Mouse (Mus musculus) liver, embryonic 15.5 days (tissue): ENCODE measurements at regions not wholly inside any gene's neighbourhood (a gene's known extent, or its start where the extent isn't known, plus 50 kb on each side); places are given as distances from the start of the nearest gene placed in this dataset.

Experiments
- ATAC-seq: fragments of 200-750 bp; cut with Nextera tagmentation; 2 replicates; pipeline ENCODE4 v1.8.0; 2017; ENCODE audit warnings: moderate number of reproducible peaks, mild to moderate bottlenecking, moderate library complexity; ENCODE audit not compliant: insufficient read depth
- H3K27ac ChIP-seq: fragments of 300-500 bp; sonication (generic); replicated peaks from 2 replicates; pipeline ENCODE4 v1.5.1; 2015; ENCODE audit warnings: mild to moderate bottlenecking, inconsistent platforms
- H3K27me3 ChIP-seq: fragments of 300-500 bp; sonication (generic); 2 replicates; pipeline ENCODE4 v1.6.1; 2015; ENCODE audit warnings: mild to moderate bottlenecking, inconsistent platforms
- H3K36me3 ChIP-seq: fragments of 300-500 bp; sonication (generic); replicated peaks from 2 replicates; pipeline ENCODE4 v1.6.1; 2015; ENCODE audit warnings: moderate library complexity, mild to moderate bottlenecking, inconsistent platforms
- H3K4me1 ChIP-seq: fragments of 300-500 bp; sonication (generic); replicated peaks from 2 replicates; pipeline ENCODE4 v1.6.1; 2015; ENCODE audit warnings: inconsistent platforms
- H3K4me2 ChIP-seq: fragments of 300-500 bp; sonication (generic); 2 replicates; pipeline ENCODE4 v1.6.1; 2015; ENCODE audit warnings: moderate library complexity, mild to moderate bottlenecking, inconsistent platforms
- H3K4me3 ChIP-seq: fragments of 300-500 bp; sonication (generic); replicated peaks from 2 replicates; pipeline ENCODE4 v1.5.1; 2015; ENCODE audit warnings: mild to moderate bottlenecking, inconsistent platforms
- H3K9ac ChIP-seq: fragments of 300-500 bp; sonication (generic); 2 replicates; pipeline ENCODE4 v1.6.1; 2015; ENCODE audit warnings: moderate library complexity, mild to moderate bottlenecking, inconsistent platforms
- H3K9me3 ChIP-seq: fragments of 300-500 bp; sonication (generic); replicated peaks from 2 replicates; pipeline ENCODE4 v1.6.1; 2016; ENCODE audit warnings: inconsistent platforms
- WGBS: fragments of 180-500 bp; shearing (Covaris S2); methylation state at CpG from one replicate; pipeline ENCODE4 v1.1.7; 2015; ENCODE audit warnings: mixed read lengths; ENCODE audit not compliant: insufficient replicate concordance; 5-methylcytosine and 5-hydroxymethylcytosine counted together

DNA sequence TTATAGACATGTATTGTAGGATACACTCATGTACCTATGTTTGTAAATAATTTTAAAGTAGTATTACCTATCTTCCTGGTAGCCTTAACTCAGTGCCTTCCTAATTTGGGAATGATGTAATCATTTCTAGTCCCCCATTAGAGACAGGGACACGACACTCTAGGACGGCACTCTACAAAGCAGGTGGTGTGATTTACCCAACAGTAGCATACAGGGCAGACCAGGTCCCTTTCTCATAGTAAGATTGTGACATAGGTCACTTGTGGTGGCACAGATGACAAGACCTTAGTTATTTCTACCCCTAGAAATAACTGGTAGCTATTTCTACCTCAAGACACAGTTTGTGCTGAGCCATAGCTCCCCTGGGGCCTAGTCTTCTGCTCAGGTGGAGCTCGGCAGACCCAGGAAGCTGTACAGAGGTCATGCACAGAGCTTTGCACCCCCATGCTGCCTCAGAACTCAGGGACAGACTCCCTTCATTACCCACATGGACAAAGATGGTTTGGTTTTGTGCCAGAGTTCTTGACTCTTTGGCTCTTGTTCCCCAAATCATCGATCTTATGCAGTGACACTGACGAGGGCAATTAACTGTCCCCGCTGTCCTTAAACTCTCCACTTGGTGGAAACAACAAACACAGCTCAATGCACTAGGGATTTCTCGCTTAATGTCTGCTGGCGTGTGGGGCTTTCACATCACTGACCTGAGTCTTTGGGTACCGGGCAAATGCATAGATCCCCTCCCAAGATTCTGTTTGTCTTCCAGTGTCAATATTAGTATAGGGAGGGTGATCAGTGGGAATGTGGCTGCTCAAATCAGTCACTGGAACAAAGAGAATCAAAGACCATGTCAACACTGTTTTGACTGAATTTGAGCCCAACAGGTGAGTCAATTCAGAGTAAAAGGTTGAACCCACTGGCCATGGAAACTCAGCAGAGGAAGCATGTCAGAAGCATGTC is 108.5 kb upstream of the Cox10 start:
- peak; percentile 66 for ATAC-seq
- H3K36me3 ChIP-seq, result no peaks in the 10 kb centered on the region
- 0 out of 2 replicates have a peak, but pooled peaks cover 3% of the 10 kb centered on the region for H3K4me1 ChIP-seq
- H3K9me3 ChIP-seq, result no peaks in the 10 kb centered on the region
- no peaks in the 10 kb centered on the region for H3K27me3 ChIP-seq
- no peak overlapping the region for H3K4me3 ChIP-seq
- H3K4me2 ChIP-seq, result no peak overlapping the region
- H3K9ac ChIP-seq, result no peak overlapping the region
- WGBS, result 53% methylated on average over 9 of the region's 9 CpGs
- H3K27ac ChIP-seq, result no peak overlapping the region

DNA sequence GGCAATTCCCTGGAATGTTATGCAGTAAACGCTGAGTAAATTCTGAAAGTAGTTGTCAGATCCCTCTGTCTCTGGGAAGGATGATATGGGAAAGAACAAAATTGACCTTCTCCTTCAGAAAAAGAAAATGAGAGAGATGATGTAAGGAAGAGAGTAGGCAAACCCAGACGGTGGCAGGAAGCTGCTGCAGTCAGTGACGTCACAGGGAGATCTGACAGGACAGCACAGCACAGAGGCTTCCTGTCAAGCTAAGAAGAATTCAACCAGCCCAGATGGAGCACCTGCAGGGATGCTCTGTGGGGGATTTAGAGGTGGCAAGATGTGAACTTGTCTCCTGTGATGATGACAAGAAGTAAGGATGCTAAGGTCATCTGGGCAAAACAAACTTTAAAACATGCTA is 107.7 kb upstream of the Cox10 start:
- Histone ChIP-seq H3K4me2 (no peak overlapping the region), H3K4me3 (no peak overlapping the region), H3K27me3 (no peaks in the 10 kb centered on the region), H3K36me3 (no peaks in the 10 kb centered on the region), H3K4me1 (0 out of 2 replicates have a peak, but pooled peaks cover 3% of the 10 kb centered on the region), H3K27ac (no peak overlapping the region), H3K9me3 (no peaks in the 10 kb centered on the region), H3K9ac (no peak overlapping the region)
- WGBS, result 32% methylated on average over 3 of the region's 3 CpGs
- ATAC-seq, result no peak

DNA sequence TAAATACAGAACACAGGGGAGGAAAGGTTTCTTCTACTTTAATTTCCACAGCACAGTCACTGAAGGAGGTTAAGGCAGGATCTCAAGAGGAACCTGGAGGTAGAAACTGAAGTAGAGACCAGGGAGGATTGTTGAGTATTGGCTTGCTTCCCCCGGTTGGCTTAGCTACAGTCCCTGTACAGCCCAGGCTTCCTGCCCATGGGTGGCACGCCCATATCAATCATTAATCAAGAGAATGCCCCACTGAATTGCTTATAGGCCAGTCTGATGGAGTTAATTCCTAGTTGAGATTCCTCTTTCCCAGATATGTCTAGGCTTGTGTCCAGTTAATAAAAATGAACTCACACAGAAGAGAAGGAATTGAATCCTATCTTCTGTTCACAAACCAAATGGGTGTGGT is 107.3 kb upstream of the Cox10 start:
- H3K27ac ChIP-seq, result no peak overlapping the region
- H3K9me3 ChIP-seq, result no peaks in the 10 kb centered on the region
- no peaks in the 10 kb centered on the region for H3K36me3 ChIP-seq
- no peaks in the 10 kb centered on the region for H3K27me3 ChIP-seq
- H3K9ac ChIP-seq, result no peak overlapping the region
- H3K4me1 ChIP-seq, result 0 out of 2 replicates have a peak, but pooled peaks cover 3% of the 10 kb centered on the region
- WGBS, result 32% methylated on average over 2 of the region's 2 CpGs
- H3K4me2 ChIP-seq, result no peak overlapping the region
- no peak overlapping the region for H3K4me3 ChIP-seq
- ATAC-seq, result no peak

DNA sequence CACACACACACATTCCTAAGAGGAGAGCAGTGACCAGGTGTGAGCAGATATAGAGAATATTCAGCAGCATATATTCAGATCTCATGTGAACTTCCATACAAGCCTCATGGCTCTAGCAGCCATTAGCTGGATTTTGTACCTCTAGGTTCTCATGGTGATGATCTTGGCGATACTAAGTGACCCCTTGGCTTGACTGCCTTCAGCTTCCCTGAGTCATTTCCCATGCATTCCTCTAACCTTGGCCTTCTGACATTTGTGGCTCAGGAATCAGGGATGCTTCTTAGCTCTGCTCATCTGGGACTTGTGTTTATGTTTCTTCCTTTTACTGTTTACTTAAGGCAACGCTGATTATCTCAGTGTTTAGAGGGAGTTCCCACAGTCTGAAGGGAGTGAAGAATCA is 100.8 kb upstream of the Cox10 start:
- no peaks in the 10 kb centered on the region for H3K27me3 ChIP-seq
- no peak overlapping the region for H3K9ac ChIP-seq
- H3K4me1 ChIP-seq, result no peaks in the 10 kb centered on the region
- H3K27ac ChIP-seq, result no peak overlapping the region
- no peak overlapping the region for H3K4me2 ChIP-seq
- no peak for ATAC-seq
- no peak overlapping the region for H3K4me3 ChIP-seq
- no peaks in the 10 kb centered on the region for H3K36me3 ChIP-seq
- no peaks in the 10 kb centered on the region for H3K9me3 ChIP-seq
- WGBS, result 20% methylated on average over 2 of the region's 2 CpGs

DNA sequence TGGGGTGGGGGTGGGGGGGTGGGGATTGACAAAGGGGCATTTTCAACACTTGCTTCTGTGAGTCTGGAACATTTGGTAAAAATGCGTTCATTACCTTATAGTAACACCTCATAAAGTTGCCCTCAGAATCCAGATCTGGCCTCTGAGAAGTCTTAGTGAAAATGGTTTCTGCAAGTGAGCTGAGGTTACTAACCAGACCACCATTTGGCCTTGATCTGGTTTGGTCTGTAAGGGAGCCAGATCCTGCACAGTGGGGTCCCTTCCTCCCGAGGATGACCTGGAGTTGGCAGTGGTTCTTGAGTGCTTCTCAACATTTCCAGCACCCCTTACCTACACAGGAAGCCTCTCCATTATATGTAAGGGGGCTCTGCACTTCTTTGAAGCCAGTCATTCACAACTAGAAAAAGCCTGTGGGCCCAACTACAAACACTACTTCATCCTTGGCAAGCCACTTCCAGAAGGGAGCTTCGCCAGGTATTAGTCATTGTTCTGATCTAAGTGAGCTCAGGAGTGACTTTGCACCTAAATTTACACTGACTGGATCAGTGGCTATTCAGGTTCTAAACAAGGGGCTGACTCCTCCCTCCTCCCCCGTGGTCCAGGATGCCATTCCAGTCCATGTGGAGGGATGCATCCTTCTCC is 94.3 kb upstream of the Cox10 start:
- no peak for ATAC-seq
- no peaks in the 10 kb centered on the region for H3K9me3 ChIP-seq
- H3K9ac ChIP-seq, result no peak overlapping the region
- no peaks in the 10 kb centered on the region for H3K27me3 ChIP-seq
- no peak overlapping the region for H3K4me2 ChIP-seq
- H3K4me1 ChIP-seq, result no peaks in the 10 kb centered on the region
- H3K27ac ChIP-seq, result no peak overlapping the region
- WGBS, result 46% methylated on average over 4 of the region's 4 CpGs
- no peaks in the 10 kb centered on the region for H3K36me3 ChIP-seq
- H3K4me3 ChIP-seq, result no peak overlapping the region

DNA sequence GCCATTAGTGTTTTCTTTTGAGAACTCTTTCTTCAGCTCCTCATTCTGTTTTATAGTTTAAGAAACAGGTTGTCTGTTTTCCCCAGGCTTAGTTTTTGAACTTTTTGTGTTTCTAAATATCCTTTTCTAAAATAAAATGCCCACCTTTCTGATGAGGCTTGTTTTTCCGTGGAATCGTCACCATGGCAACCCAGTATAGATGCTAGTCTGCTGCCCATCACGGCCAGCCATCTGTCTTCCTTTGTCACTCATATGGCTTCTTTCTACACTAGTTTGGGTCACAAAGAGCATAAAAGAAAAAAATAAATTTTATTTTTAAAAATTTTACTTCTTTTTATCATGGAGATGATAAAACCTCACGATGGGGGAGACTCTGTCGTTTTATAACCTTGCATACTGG is 93.7 kb upstream of the Cox10 start:
- Histone ChIP-seq H3K27ac (no peak overlapping the region), H3K9me3 (no peaks in the 10 kb centered on the region)
- ATAC-seq, result no peak

DNA sequence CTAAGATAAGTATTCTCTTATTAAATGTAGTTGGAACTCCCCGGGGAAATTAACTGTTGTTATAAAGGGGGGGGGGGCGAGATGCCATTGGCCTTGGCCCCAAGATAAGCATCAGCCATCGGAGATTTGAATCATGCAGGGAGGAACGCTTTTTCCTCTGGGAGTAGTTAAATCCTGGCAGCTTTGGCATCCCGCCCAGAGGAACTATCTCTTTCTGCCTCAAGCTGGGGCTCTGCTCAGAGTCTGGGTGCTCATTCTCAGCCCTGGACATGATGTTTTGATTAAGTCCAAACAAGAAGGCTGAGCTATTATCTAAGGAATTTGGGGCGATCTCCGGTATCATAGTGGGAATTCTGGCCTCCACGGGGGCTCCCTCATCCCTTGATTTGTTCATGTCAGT is 89.4 kb upstream of the Cox10 start:
- H3K4me3 ChIP-seq, result no peak overlapping the region
- no peaks in the 10 kb centered on the region for H3K27me3 ChIP-seq
- no peaks in the 10 kb centered on the region for H3K9me3 ChIP-seq
- no peak overlapping the region for H3K27ac ChIP-seq
- H3K9ac ChIP-seq, result no peak overlapping the region
- 61% methylated on average over 8 of the region's 8 CpGs for WGBS
- H3K4me2 ChIP-seq, result no peak overlapping the region
- no peaks in the 10 kb centered on the region for H3K4me1 ChIP-seq
- no peaks in the 10 kb centered on the region for H3K36me3 ChIP-seq
- no peak for ATAC-seq

More for the DNA sequence above, 93.7 kb upstream of the Cox10 start:
- no peak overlapping the region for H3K9ac ChIP-seq
- 47% methylated on average over 5 of the region's 5 CpGs for WGBS
- no peak overlapping the region for H3K4me2 ChIP-seq
- H3K4me1 ChIP-seq, result no peaks in the 10 kb centered on the region
- H3K4me3 ChIP-seq, result no peak overlapping the region
- H3K36me3 ChIP-seq, result no peaks in the 10 kb centered on the region
- no peaks in the 10 kb centered on the region for H3K27me3 ChIP-seq

DNA sequence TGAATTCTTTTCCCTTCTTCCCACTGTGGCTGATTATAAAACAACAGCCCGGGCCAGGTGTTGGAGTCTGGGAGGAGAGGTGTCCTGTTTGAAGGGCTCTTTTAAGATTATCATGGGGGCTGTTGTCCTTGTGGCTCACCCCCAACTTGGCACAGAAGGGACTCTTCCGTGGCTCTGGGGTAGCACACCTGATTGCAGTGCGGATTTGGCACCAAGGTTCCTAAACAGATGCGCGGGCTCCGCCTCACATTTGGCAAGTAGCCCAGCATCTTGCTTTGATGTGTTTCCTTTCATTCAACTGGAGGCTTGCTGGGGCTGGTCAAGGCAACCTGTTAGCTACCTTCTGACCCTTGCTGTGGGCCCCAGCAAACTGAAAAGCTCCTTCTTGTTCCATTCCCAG is 85.5 kb upstream of the Cox10 start:
- Histone ChIP-seq H3K27me3 (no peaks in the 10 kb centered on the region), H3K4me1 (no peaks in the 10 kb centered on the region), H3K4me3 (no peak overlapping the region), H3K36me3 (no peaks in the 10 kb centered on the region), H3K27ac (no peak overlapping the region), H3K4me2 (no peak overlapping the region), H3K9me3 (no peaks in the 10 kb centered on the region), H3K9ac (no peak overlapping the region)
- ATAC-seq, result no peak
- WGBS, result 62% methylated on average over 6 of the region's 6 CpGs

DNA sequence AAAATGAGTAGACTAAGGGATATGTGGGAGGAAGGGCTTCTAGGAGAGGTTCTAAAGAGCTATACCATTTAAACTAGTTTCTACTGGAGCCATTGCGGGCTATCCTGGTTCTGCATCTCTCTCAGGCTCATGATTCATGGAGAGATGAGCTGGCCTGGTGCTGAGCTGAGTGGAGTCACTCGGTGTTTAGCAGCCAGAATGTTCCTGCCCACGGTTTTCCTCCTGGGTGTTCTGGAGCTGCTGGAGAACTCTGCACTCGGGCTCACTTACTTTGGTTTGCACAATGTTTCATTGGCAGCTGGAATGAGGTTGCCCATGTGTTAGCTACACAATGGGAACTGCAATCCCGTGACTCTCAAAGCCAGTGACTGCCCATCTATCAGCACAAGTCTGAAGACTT is 79.0 kb upstream of the Cox10 start:
- no peak overlapping the region for H3K4me2 ChIP-seq
- H3K27ac ChIP-seq, result no peak overlapping the region
- no peak overlapping the region for H3K4me3 ChIP-seq
- no peaks in the 10 kb centered on the region for H3K4me1 ChIP-seq
- WGBS, result 56% methylated on average over 5 of the region's 5 CpGs
- H3K27me3 ChIP-seq, result no peaks in the 10 kb centered on the region
- no peak overlapping the region for H3K9ac ChIP-seq
- no peaks in the 10 kb centered on the region for H3K9me3 ChIP-seq
- no peaks in the 10 kb centered on the region for H3K36me3 ChIP-seq
- no peak for ATAC-seq

DNA sequence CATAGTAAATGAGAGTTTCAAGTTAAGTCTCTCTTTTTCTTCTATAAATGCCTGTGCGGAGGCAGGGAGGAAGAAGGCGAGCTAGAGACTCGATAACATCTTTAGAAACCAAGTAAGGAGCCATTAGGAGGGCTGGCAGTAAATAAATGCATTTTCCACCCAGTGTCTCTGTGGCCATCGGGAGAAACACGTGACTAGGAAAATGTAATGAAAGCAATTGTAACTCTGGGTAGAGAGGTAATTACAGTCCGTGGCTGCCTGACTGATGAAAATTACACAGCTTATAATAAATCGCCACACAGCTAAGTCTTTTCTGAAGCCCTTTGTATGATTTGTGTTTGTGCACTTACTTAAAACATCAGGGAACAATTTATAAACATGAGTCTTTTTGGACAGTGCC is 77.4 kb upstream of the Cox10 start:
- ATAC-seq, result no peak

DNA sequence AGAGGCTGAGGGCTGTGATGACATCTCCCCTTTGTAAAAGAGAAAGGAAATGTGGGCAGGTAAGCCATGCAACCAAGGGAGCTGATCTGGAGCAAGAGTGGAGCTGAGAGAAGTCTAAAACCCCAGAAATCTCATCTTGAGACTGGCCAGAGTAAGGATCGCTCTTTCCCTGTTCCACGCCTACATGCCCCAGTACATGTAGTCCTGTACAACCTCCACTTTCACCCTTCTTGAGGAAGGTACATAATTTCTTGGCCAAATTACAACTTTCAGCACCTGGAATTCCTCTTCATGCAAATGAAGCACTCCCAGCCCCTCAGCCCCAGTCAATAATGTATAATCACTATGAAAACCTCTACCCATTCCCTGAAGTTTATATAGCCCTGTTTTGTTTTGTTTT is 60.2 kb upstream of the Cox10 start:
- Histone ChIP-seq H3K4me2 (no peak overlapping the region), H3K27ac (no peak overlapping the region), H3K4me1 (no peaks in the 10 kb centered on the region), H3K9ac (no peak overlapping the region), H3K9me3 (no peaks in the 10 kb centered on the region), H3K4me3 (no peak overlapping the region), H3K27me3 (no peaks in the 10 kb centered on the region), H3K36me3 (no peaks in the 10 kb centered on the region)
- no peak for ATAC-seq
- WGBS, result 86% methylated on average over 2 of the region's 2 CpGs

More for the DNA sequence above, 77.4 kb upstream of the Cox10 start:
- no peak overlapping the region for H3K9ac ChIP-seq
- H3K27ac ChIP-seq, result no peak overlapping the region
- H3K4me1 ChIP-seq, result no peaks in the 10 kb centered on the region
- WGBS, result 67% methylated on average over 7 of the region's 7 CpGs
- H3K4me2 ChIP-seq, result no peak overlapping the region
- H3K4me3 ChIP-seq, result no peak overlapping the region
- no peaks in the 10 kb centered on the region for H3K9me3 ChIP-seq
- H3K27me3 ChIP-seq, result no peaks in the 10 kb centered on the region
- H3K36me3 ChIP-seq, result no peaks in the 10 kb centered on the region
